Mouse (Mus musculus) myocyte (in vitro differentiated cells): ENCODE measurements around the gene Crybb1. TPM values are rescaled to one million over a fixed set of nuclear protein-coding genes. Genes with fewer than 3 reads are reported as not detected.

ENCODE experiments used
- H3K27me3 ChIP-seq: one replicate; pipeline ENCODE4 v1.6.1; 2011; ENCODE audit not compliant: control insufficient read depth, insufficient read depth, insufficient read length
- H3K36me3 ChIP-seq: one replicate; pipeline ENCODE4 v1.6.1; 2011; ENCODE audit not compliant: control insufficient read depth, insufficient read depth
- H3K4me2 ChIP-seq: one replicate; pipeline ENCODE4 v1.6.1; 2011; ENCODE audit warnings: low read depth, control low read depth
- H3K4me3 ChIP-seq: one replicate; pipeline ENCODE4 v1.5.1; 2011; ENCODE audit warnings: mild to moderate bottlenecking, control low read depth, moderate library complexity
- H3K79me2 ChIP-seq: one replicate; pipeline ENCODE4 v1.6.1; 2011; ENCODE audit not compliant: control insufficient read depth, insufficient read depth
- H3ac ChIP-seq: one replicate; pipeline ENCODE4 v1.6.1; 2011; ENCODE audit not compliant: control insufficient read depth, insufficient read length
- CEBPB ChIP-seq: IDR thresholded peaks from 2 replicates; pipeline ENCODE4 v1.6.1; 2011; ENCODE audit warnings: mild to moderate bottlenecking, moderate library complexity; ENCODE audit not compliant: poor library complexity, insufficient read depth, severe bottlenecking
- E2F4 ChIP-seq: IDR thresholded peaks from one replicate; pipeline ENCODE4 v1.6.1; 2011; ENCODE audit warnings: mild to moderate bottlenecking, control low read depth, moderate library complexity; ENCODE audit not compliant: insufficient read depth
- MAX ChIP-seq: IDR thresholded peaks from one replicate; pipeline ENCODE4 v1.6.1; 2011; ENCODE audit warnings: low read depth, mild to moderate bottlenecking, control low read depth
- MYOD1 ChIP-seq, 3 experiments: IDR thresholded peaks; one replicate each; pipeline ENCODE4 v1.6.1; 2011; ENCODE audit warnings: control low read depth in 2 of 3, low read depth in 2 of 3, mild to moderate bottlenecking in 2 of 3, moderate library complexity in 1 of 3; ENCODE audit not compliant: insufficient read length in 2 of 3, control insufficient read depth in 1 of 3
- MYOG ChIP-seq, 3 experiments: IDR thresholded peaks; one replicate each; pipeline ENCODE4 v1.6.1; 2011; ENCODE audit warnings: control low read depth in 2 of 3, low read depth in 2 of 3, mild to moderate bottlenecking in 2 of 3; ENCODE audit not compliant: insufficient read length in 2 of 3, control insufficient read depth in 1 of 3, insufficient read depth in 1 of 3
- POLR2A ChIP-seq: IDR thresholded peaks from one replicate; pipeline ENCODE4 v1.6.1; 2011; ENCODE audit warnings: low read depth, mild to moderate bottlenecking, control low read depth, moderate library complexity; ENCODE audit not compliant: insufficient read length
- POLR2AphosphoS2 ChIP-seq: IDR thresholded peaks from one replicate; pipeline ENCODE4 v1.6.1; 2011; ENCODE audit warnings: low read depth, control low read depth; ENCODE audit not compliant: insufficient read length
- REST ChIP-seq: IDR thresholded peaks from one replicate; pipeline ENCODE4 v1.6.1; 2011; ENCODE audit warnings: mild to moderate bottlenecking, control low read depth, moderate library complexity; ENCODE audit not compliant: insufficient read depth, insufficient read length
- SRF ChIP-seq: IDR thresholded peaks from one replicate; pipeline ENCODE4 v1.6.1; 2011; ENCODE audit warnings: low read depth; ENCODE audit not compliant: control insufficient read depth, insufficient read length
- TCF12 ChIP-seq: IDR thresholded peaks from one replicate; pipeline ENCODE4 v1.6.1; 2011; ENCODE audit warnings: mild to moderate bottlenecking, control low read depth; ENCODE audit not compliant: poor library complexity, insufficient read depth, severe bottlenecking
- TCF3 ChIP-seq: IDR thresholded peaks from one replicate; pipeline ENCODE4 v1.6.1; 2011; ENCODE audit warnings: low read depth, control low read depth; ENCODE audit not compliant: insufficient read length
- USF1 ChIP-seq: IDR thresholded peaks from one replicate; pipeline ENCODE4 v1.6.1; 2011; ENCODE audit warnings: low read depth, mild to moderate bottlenecking, control low read depth, moderate library complexity
- polyA plus RNA-seq: library from polyadenylated mRNA; unstranded; fragments of >200 nt; fragmentation: generic; extraction: Trizol; gene quantifications from one replicate; pipeline ENCODE4 v1.2.1, GENCODE M21; 2012; ENCODE audit warnings: missing spikeins

The Crybb1 gene
- polyA plus RNA-seq, 1 experiment, result 0.36 TPM

DNA sequence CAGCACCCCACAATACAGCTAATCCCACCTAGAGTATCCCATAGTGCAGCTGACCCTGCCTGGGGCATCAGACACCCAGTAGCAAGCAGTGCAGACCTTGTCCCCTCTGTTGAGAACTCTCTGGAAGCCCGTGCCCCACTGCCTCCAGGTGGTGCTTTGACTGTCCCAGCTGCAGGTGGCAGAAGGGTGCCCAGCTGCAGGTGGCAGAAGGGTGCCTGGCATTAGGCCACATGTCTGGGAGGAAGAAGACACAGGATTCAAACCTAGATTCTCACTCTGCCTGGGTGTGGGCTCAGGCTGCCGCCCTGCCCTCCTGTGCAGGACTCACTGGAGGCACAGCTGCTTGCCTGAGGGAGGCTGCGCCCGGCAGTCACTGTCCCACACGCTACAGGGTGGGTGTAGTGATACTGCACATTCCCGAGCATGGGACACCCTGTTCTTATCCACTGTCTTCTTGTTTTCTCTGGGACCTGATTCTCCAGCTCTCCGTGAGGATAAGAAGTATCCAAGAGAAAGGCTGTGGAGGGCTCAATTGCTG, 30.0 kb downstream of the Crybb1 start:
- Histone ChIP-seq H3K4me3 (no peak overlapping the region), H3K4me2 (no peak overlapping the region), H3K27me3 (no peaks in the 10 kb centered on the region), H3K79me2 (peaks cover 94% of the 10 kb centered on the region), H3ac (no peak overlapping the region), H3K36me3 (peaks cover 4% of the 10 kb centered on the region)
- no peak for TF ChIP-seq TCF12
- no peak for TF ChIP-seq CEBPB
- no peak for TF ChIP-seq SRF
- TF ChIP-seq MYOD1 (IDR thresholded peaks at IDR 0.05; ENCODE audit: control insufficient read depth in 1 of 3, insufficient read length in 2 of 3, low read depth in 2 of 3), result peak in 2 of 3 experiments; percentile 45 to 80
- TF ChIP-seq E2F4, result no peak
- TF ChIP-seq USF1, result no peak
- TF ChIP-seq REST, result no peak
- peak in 2 of 3 experiments; percentile 76 to 91 for TF ChIP-seq MYOG (IDR thresholded peaks at IDR 0.05; ENCODE audit: control insufficient read depth in 1 of 3, insufficient read depth in 1 of 3, insufficient read length in 2 of 3, low read depth in 2 of 3)
- TF ChIP-seq POLR2A, result no peak

DNA sequence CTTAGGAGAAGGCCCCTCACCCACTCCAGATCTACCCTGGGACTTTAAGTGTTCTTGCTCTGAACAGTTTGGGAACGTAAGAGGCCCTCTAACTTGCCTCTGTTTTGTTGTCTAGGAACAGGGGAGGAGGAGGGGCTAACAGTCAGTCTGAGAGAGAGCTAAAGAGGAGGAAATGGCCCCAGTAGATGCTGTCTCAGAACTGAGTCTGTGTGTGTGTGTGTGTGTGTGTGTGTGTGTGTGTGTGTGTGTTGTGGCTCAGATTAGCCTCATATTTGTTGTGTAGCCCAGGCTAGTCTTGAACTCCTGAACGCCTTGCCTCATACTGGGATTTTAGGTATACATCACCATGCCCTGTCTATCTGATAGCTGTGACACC, 31.0 kb downstream of the Crybb1 start:
- Histone ChIP-seq H3K36me3 (peaks cover 4% of the 10 kb centered on the region), H3K27me3 (no peaks in the 10 kb centered on the region), H3K79me2 (peaks cover 94% of the 10 kb centered on the region), H3K4me2 (no peak overlapping the region), H3ac (no peak overlapping the region), H3K4me3 (no peak overlapping the region)
- TF ChIP-seq SRF, result no peak
- TF ChIP-seq TCF3, result no peak
- TF ChIP-seq MYOD1 (IDR thresholded peaks at IDR 0.05; ENCODE audit: control insufficient read depth in 1 of 3, insufficient read length in 2 of 3, low read depth in 2 of 3), result no peak
- no peak for TF ChIP-seq POLR2A
- no peak for TF ChIP-seq E2F4
- TF ChIP-seq TCF12, result no peak
- TF ChIP-seq USF1, result no peak
- TF ChIP-seq MYOG (IDR thresholded peaks at IDR 0.05; ENCODE audit: control insufficient read depth in 1 of 3, insufficient read depth in 1 of 3, insufficient read length in 2 of 3, low read depth in 2 of 3), result no peak

DNA sequence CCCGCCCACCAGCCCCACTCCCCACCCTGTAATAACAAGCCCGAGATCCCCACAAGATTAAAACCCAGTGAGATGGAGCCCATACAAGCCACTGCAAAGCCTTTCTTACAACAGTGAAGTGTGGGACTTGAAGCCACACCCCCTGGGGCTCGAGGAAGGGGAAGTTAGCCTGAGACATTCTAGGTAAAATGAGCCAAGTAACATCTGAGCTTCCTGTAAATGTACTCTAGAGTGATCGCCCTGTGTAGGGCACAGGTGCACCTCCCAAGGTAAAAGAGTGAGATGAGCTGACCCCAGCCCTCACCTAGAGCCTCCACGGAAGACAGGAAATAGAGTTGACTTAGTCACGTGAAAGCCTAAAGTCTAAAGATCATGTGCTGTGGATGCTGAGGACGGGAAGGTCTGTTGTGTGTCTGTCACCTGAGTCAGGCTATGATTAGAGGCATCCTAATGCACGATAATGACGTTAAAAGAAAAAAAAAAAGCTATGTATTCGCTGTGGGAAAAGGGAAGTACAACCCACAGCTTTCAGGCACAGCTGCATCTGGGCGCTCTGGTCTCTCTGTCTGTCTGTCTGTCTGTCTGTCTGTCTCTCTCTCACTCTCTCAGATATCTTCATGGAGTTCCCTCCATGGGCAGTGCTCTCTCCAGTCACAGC, 31.5 kb downstream of the Crybb1 start:
- Histone ChIP-seq H3K4me2 (peak overlapping the region; percentile 40), H3K4me3 (no peak overlapping the region), H3K36me3 (peaks cover 4% of the 10 kb centered on the region), H3K27me3 (no peaks in the 10 kb centered on the region), H3K79me2 (peaks cover 94% of the 10 kb centered on the region), H3ac (no peak overlapping the region)
- TF ChIP-seq REST (no peak), MYOD1 (IDR thresholded peaks at IDR 0.05; ENCODE audit: control insufficient read depth in 1 of 3, insufficient read length in 2 of 3, low read depth in 2 of 3) (no peak), POLR2AphosphoS2 (no peak), SRF (no peak), USF1 (no peak), POLR2A (no peak), CEBPB (no peak)

DNA sequence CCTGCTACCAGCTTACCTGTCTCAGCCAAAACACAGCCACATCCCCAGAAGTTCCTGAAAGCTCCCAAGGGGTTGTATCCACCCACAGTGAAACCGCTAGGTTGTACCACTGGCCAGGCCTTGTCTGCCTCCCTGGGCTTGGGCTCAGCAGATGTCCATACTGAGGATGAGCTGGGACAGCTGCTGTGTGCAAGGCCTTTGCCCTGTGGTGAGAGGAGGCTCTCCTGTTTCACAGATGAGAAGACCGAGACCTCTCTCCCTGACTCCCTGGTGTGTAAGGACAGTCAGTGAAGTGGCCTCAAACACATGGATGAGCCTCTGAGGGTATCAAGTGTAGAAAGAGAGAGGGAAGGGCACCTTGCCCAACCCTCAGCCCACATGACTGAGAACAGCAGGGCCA, 32.0 kb downstream of the Crybb1 start:
- Histone ChIP-seq H3K4me2 (peak overlapping the region; percentile 0), H3K27me3 (no peaks in the 10 kb centered on the region), H3K36me3 (peaks cover 4% of the 10 kb centered on the region), H3K79me2 (peaks cover 94% of the 10 kb centered on the region), H3K4me3 (no peak overlapping the region), H3ac (no peak overlapping the region)
- TF ChIP-seq SRF (no peak), CEBPB (no peak), MYOG (IDR thresholded peaks at IDR 0.05; ENCODE audit: control insufficient read depth in 1 of 3, insufficient read depth in 1 of 3, insufficient read length in 2 of 3, low read depth in 2 of 3) (peak; percentile 45 to 96 (median 87)), TCF3 (peak; percentile 64), USF1 (peak; percentile 5), MYOD1 (IDR thresholded peaks at IDR 0.05; ENCODE audit: control insufficient read depth in 1 of 3, insufficient read length in 2 of 3, low read depth in 2 of 3) (peak; percentile 94 to 99 (median 98)), E2F4 (no peak), POLR2AphosphoS2 (no peak), TCF12 (peak; percentile 80)

DNA sequence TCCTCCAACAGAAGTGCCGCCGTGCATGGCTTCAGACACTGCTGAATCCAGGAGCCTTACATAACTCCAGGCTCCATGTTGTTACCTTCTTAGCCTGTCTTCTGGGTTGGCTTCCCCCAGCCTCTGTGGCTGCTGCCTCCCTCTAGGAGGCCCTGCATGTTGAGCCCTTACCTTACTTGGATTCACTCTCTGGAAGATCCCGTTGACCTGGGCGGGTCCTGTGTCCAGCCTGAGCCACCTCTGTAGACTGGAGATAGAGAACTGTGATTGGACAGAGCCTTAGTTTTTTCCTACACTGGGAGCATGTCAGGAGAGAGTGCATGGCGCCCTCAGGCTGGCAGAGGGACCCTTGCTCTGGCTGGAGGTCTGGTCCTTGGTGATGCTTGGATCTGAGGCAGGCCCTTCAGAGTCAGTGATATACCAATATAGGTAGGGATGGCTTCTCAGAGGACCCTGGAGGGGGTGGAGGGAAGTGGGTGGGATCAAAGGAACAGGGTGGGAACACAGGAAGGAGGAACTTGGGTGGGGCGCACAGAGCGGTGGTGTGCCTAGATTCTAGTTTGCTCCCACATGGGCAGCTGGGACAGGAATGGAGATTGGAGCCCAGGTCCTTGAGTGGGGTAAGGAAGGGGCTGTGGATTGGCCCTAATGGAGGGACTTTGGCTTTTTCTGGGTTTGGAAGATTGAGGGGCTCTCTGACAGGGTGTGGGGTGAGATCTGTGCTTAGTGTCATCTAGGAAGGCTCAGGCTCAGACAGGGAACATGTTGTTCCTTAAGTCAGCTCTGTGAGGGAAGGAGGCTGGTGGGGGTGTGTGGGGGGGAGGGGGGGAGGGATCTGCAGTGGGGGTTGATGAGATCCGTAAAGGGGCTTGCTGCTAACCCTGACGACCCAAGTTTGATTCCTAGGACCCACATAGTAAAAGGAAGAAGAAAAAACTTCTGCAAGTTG, 32.9 kb downstream of the Crybb1 start:
- peaks cover 94% of the 10 kb centered on the region for H3K79me2 ChIP-seq
- peaks cover 4% of the 10 kb centered on the region for H3K36me3 ChIP-seq
- H3K27me3 ChIP-seq, result no peaks in the 10 kb centered on the region
- H3K4me2 ChIP-seq, result peak overlapping the region; percentile 0
- H3ac ChIP-seq, result no peak overlapping the region
- TF ChIP-seq TCF12 (no peak), USF1 (no peak), REST (no peak), SRF (no peak), E2F4 (no peak), MYOD1 (IDR thresholded peaks at IDR 0.05; ENCODE audit: control insufficient read depth in 1 of 3, insufficient read length in 2 of 3, low read depth in 2 of 3) (no peak), MYOG (IDR thresholded peaks at IDR 0.05; ENCODE audit: control insufficient read depth in 1 of 3, insufficient read depth in 1 of 3, insufficient read length in 2 of 3, low read depth in 2 of 3) (no peak), MAX (no peak), POLR2AphosphoS2 (no peak), POLR2A (no peak), TCF3 (no peak), CEBPB (no peak)
- H3K4me3 ChIP-seq, result no peak overlapping the region
